Mouse (Mus musculus): ENCODE measurements at regions not wholly inside any gene's neighbourhood (a gene's known extent, or its start where the extent isn't known, plus 50 kb on each side); places are given as distances from the start of the nearest gene placed in this dataset.

DNA sequence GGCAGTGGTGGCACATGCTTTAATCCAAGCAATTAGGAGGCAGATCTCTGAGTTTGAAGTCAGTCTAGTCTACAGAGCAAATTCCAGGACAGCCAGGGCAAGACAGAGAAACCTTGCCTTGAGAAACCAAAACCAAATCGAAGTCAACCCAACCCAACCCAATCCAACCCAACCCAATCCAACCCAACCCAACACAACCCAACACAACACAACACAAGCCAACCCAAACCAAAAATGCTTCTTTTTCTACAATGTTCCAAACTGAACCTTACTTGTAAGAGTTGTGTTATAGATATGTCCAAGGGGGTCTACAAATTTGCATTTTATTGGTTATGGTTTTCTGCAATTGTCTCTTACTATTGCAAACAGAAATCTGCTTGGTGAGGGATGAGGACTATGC lies 52.8 kb upstream of the Chodl start:
- H3K4me1 ChIP-seq (ENCODE audit: control insufficient read depth, insufficient read depth, low read depth, low read length), result no peaks in the 10 kb centered on the region
- 91% methylated on average over 1 of the region's 1 CpGs for WGBS
- H3K4me2 ChIP-seq (ENCODE audit: low read length), result no peak overlapping the region
- no peaks in the 10 kb centered on the region for H3K9me3 ChIP-seq (ENCODE audit: control insufficient read depth, low read length)
- no peak overlapping the region for H3K4me3 ChIP-seq (ENCODE audit: low read length)
- no peak for ATAC-seq
- H3K27me3 ChIP-seq (replicated peaks; ENCODE audit: control insufficient read depth, insufficient read depth, low read length), result no peaks in the 10 kb centered on the region
- no peak overlapping the region for H3K9ac ChIP-seq (ENCODE audit: low read depth, low read length)
- H3K36me3 ChIP-seq (ENCODE audit: control insufficient read depth, insufficient read depth, low read length), result no peaks in the 10 kb centered on the region
- no peak overlapping the region for H3K27ac ChIP-seq (ENCODE audit: low read depth, low read length)

DNA sequence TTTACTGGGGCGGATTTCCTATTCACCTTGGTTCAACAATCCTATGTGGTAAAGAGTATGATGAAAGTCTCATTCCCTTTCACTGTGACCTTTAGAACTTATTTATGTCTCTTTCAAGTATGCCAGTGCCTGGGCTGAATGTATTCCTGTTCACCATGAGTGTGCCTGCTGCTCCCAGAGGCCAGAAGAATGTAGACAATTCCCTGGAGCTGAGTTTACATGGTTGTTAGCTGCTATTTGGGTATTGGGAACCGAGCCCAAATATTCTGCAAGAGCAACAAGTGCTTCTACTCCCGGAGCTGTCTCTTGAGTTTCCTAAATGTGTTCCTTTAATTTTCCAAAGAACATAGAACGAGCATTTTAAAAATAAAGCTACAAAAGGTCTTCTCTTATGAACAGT lies 71.7 kb upstream of the Chodl start:
- Histone ChIP-seq H3K36me3 (ENCODE audit: control insufficient read depth, insufficient read depth, low read length) (no peaks in the 10 kb centered on the region), H3K4me3 (ENCODE audit: low read length) (no peak overlapping the region), H3K27ac (ENCODE audit: low read depth, low read length) (no peak overlapping the region), H3K9ac (ENCODE audit: low read depth, low read length) (no peak overlapping the region), H3K4me1 (ENCODE audit: control insufficient read depth, insufficient read depth, low read depth, low read length) (no peaks in the 10 kb centered on the region), H3K9me3 (ENCODE audit: control insufficient read depth, low read length) (no peaks in the 10 kb centered on the region), H3K27me3 (replicated peaks; ENCODE audit: control insufficient read depth, insufficient read depth, low read length) (no peaks in the 10 kb centered on the region), H3K4me2 (ENCODE audit: low read length) (no peak overlapping the region)
- ATAC-seq, result no peak
- 76% methylated on average over 4 of the region's 4 CpGs for WGBS

DNA sequence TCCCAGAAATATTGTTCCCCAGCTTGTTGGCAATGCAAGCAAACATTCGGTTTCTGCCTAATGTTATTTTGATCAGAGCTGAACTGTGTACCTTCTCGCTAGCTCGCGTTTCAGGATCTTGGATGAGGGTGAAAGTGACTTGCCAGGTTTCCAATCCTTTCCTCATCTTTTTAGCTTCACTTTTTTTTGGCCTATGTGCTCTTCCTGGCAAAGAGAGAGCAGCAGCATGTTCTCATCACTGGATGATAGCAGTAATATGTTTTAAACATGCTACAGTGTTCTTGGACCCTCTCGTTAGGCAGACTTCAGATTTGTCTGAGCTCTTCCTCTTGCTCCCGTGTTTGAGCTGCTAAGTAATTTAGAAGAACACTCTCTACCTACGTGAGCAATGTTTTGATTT lies 99.8 kb upstream of the Chodl start:
- H3K4me1 ChIP-seq (ENCODE audit: control insufficient read depth, insufficient read depth, low read depth, low read length), result no peaks in the 10 kb centered on the region
- no peaks in the 10 kb centered on the region for H3K36me3 ChIP-seq (ENCODE audit: control insufficient read depth, insufficient read depth, low read length)
- no peak for ATAC-seq
- H3K27me3 ChIP-seq (replicated peaks; ENCODE audit: control insufficient read depth, insufficient read depth, low read length), result no peaks in the 10 kb centered on the region
- no peaks in the 10 kb centered on the region for H3K9me3 ChIP-seq (ENCODE audit: control insufficient read depth, low read length)
- WGBS, result 82% methylated on average over 7 of the region's 7 CpGs
- no peak overlapping the region for H3K4me3 ChIP-seq (ENCODE audit: low read length)
- H3K27ac ChIP-seq (ENCODE audit: low read depth, low read length), result no peak overlapping the region
- no peak overlapping the region for H3K4me2 ChIP-seq (ENCODE audit: low read length)
- no peak overlapping the region for H3K9ac ChIP-seq (ENCODE audit: low read depth, low read length)

DNA sequence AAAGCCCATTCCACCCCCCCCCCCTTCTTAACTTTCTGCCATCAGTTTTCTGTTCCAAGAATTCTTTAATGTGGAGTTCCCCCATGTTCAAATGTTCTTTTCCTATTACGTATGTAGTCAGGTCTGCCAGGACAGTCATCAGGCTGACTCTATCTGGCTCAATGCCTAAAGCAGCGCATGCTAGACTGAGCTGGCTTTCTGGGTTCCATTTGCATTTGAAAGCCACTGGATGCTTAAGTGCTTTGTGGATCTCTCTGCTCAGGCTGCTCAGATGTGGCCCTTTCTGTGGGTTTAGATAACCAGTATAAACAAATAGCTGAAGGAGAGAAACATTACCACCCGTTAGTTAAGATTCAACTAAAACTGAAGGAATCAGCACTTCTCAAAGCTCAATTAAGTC lies 103.0 kb upstream of the Chodl start:
- ATAC-seq, result peak; percentile 97
- H3K27me3 ChIP-seq (replicated peaks; ENCODE audit: control insufficient read depth, insufficient read depth, low read length), result no peaks in the 10 kb centered on the region
- 12% methylated on average over 3 of the region's 3 CpGs for WGBS

DNA sequence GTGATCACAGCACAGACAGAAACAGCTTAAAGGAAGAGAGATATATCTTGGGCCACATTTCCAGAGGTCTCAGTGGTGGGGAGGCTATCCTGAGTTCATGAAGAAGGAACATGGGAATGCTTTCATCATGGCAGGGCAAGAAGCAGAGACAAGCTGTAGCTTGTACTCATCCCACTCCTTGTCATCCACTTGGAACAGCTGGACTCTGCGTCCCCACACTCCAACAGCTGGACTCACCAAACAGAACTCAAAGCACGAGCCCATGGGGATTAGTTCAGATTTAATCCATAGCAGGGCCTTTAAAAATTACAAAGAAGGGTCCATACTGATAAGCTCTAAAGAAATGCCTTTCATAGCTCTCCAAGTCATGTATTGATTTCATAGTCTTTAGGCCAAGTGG lies 140.7 kb upstream of the Chodl start:
- Histone ChIP-seq H3K4me3 (ENCODE audit: low read length) (no peak overlapping the region), H3K9ac (ENCODE audit: low read depth, low read length) (no peak overlapping the region), H3K4me2 (ENCODE audit: low read length) (no peak overlapping the region), H3K27me3 (replicated peaks; ENCODE audit: control insufficient read depth, insufficient read depth, low read length) (no peaks in the 10 kb centered on the region), H3K9me3 (ENCODE audit: control insufficient read depth, low read length) (no peaks in the 10 kb centered on the region), H3K4me1 (ENCODE audit: control insufficient read depth, insufficient read depth, low read depth, low read length) (no peaks in the 10 kb centered on the region), H3K36me3 (ENCODE audit: control insufficient read depth, insufficient read depth, low read length) (no peaks in the 10 kb centered on the region), H3K27ac (ENCODE audit: low read depth, low read length) (no peak overlapping the region)
- WGBS, result 72% methylated on average over 2 of the region's 2 CpGs
- no peak for ATAC-seq

More for the DNA sequence above, 103.0 kb upstream of the Chodl start:
- no peaks in the 10 kb centered on the region for H3K36me3 ChIP-seq (ENCODE audit: control insufficient read depth, insufficient read depth, low read length)
- H3K9me3 ChIP-seq (ENCODE audit: control insufficient read depth, low read length), result no peaks in the 10 kb centered on the region
- H3K4me1 ChIP-seq (ENCODE audit: control insufficient read depth, insufficient read depth, low read depth, low read length), result no peaks in the 10 kb centered on the region
- no peak overlapping the region for H3K4me2 ChIP-seq (ENCODE audit: low read length)
- no peak overlapping the region for H3K27ac ChIP-seq (ENCODE audit: low read depth, low read length)
- H3K9ac ChIP-seq (ENCODE audit: low read depth, low read length), result no peak overlapping the region
- H3K4me3 ChIP-seq (ENCODE audit: low read length), result no peak overlapping the region

DNA sequence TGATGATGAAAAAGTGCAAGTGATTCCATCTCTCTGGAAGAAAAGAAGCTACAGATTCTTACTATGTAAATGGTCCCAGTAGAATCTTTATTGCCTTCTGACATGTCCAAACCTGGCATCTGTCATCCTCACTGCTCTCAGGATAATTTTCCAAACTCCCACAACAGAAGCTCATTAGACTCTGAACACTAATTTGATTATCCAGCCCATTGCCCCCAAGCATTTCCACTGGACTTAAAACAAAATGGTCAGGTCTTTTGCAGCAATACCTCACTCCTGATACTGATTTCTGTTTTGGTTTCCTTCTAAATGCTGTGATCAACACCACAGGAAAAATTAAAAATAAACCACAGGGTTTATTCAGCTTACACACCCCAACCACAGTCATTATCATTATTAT lies 171.5 kb upstream of the Chodl start:
- Histone ChIP-seq H3K4me3 (ENCODE audit: low read length) (no peak overlapping the region), H3K9me3 (ENCODE audit: control insufficient read depth, low read length) (no peaks in the 10 kb centered on the region), H3K36me3 (ENCODE audit: control insufficient read depth, insufficient read depth, low read length) (no peaks in the 10 kb centered on the region), H3K4me1 (ENCODE audit: control insufficient read depth, insufficient read depth, low read depth, low read length) (no peaks in the 10 kb centered on the region), H3K4me2 (ENCODE audit: low read length) (no peak overlapping the region), H3K9ac (ENCODE audit: low read depth, low read length) (no peak overlapping the region), H3K27me3 (replicated peaks; ENCODE audit: control insufficient read depth, insufficient read depth, low read length) (no peaks in the 10 kb centered on the region), H3K27ac (ENCODE audit: low read depth, low read length) (no peak overlapping the region)
- ATAC-seq, result no peak

DNA sequence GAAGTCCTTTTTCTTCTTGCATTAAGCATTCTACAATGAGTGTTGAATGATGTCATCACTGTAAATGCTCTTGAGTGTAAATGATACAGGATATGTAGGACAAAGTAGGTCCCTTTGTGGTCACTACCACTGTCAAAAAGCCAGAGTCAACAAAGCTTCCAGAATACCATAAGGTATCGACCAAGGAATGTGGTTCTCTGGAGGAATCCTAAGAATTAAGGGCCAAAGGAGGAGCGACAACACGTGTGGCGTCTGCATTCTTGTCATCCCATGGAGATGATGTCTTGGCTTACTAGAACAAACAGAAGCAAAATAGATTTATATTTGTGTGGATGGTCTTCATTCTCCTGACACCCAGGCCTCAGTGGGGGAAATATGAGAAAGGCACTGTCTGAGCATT lies 161.4 kb upstream of the D16Ertd472e start:
- 85% methylated on average over 4 of the region's 4 CpGs for WGBS
- Histone ChIP-seq H3K9ac (ENCODE audit: low read depth, low read length) (no peak overlapping the region), H3K27ac (ENCODE audit: low read depth, low read length) (no peak overlapping the region), H3K36me3 (ENCODE audit: control insufficient read depth, insufficient read depth, low read length) (no peaks in the 10 kb centered on the region), H3K27me3 (replicated peaks; ENCODE audit: control insufficient read depth, insufficient read depth, low read length) (no peaks in the 10 kb centered on the region), H3K4me2 (ENCODE audit: low read length) (no peak overlapping the region), H3K9me3 (ENCODE audit: control insufficient read depth, low read length) (no peaks in the 10 kb centered on the region), H3K4me1 (ENCODE audit: control insufficient read depth, insufficient read depth, low read depth, low read length) (no peaks in the 10 kb centered on the region), H3K4me3 (ENCODE audit: low read length) (no peak overlapping the region)
- ATAC-seq, result no peak

DNA sequence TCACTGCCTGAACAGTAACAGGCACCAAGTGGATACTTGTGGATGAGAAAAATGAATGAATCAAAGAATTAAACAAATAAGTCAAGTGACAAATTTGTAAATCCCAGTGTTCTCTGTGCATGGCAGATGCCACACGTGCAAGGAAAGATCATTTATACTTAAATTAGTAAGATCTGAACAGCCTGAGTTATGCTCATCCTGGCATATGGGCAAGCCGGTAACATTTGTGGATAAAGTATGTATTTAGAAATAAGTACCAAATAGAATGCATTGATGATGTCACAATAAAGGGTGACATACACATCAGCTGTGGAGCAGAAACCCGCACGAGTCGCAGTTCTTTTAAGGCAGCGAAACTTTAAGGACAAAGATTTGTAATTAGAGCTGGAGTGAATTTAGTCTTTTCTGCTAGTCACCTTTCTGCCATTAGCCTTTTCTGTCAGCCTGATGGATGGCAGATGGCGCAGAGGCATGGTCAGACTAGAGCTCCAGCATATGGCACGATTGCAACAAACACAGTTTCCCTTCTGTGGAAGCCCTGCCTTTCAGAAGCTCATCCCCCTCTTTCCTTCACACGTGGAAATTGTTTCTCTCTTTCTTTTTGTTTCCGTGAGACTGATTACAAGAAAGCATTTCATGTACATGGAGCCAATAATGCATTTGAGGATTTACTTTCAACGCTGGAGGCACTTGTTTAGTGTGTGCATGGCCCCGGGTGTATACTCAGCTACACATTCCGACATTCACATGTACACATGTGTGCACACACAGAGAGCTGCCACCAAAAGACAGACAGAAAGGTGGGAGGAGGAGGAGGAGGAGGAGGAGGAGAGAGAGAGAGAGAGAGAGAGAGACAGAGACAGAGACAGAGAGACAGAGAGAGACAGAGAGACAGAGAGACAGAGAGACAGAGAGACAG lies 154.3 kb upstream of the D16Ertd472e start:
- no peak overlapping the region for H3K4me3 ChIP-seq (ENCODE audit: low read length)
- H3K9ac ChIP-seq (ENCODE audit: low read depth, low read length), result no peak overlapping the region
- no peaks in the 10 kb centered on the region for H3K27me3 ChIP-seq (replicated peaks; ENCODE audit: control insufficient read depth, insufficient read depth, low read length)
- ATAC-seq, result no peak
- no peak overlapping the region for H3K4me2 ChIP-seq (ENCODE audit: low read length)
- H3K9me3 ChIP-seq (ENCODE audit: control insufficient read depth, low read length), result no peaks in the 10 kb centered on the region
- 72% methylated on average over 13 of the region's 13 CpGs for WGBS
- no peaks in the 10 kb centered on the region for H3K4me1 ChIP-seq (ENCODE audit: control insufficient read depth, insufficient read depth, low read depth, low read length)
- no peaks in the 10 kb centered on the region for H3K36me3 ChIP-seq (ENCODE audit: control insufficient read depth, insufficient read depth, low read length)
- H3K27ac ChIP-seq (ENCODE audit: low read depth, low read length), result no peak overlapping the region

DNA sequence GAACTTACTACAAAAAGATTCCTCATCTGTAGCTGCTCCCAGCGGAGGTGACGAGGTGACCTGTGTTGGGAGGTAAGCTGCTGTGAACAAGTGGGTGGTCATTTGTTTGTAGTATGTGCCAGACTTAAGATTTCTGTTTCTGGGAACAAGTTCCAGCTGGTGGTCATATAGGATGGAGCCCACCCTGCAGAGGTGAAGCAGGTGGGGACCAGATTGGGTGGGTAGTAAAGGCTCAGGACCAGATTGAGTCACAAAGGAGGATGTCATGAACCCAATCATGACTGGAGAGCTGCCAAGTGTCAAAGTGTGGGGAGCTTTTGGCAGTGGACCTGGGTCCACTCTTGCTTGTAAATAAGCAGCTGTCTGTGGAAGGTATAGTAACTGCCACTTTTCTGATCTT lies 149.0 kb upstream of the D16Ertd472e start:
- H3K27me3 ChIP-seq (replicated peaks; ENCODE audit: control insufficient read depth, insufficient read depth, low read length), result no peaks in the 10 kb centered on the region
- no peaks in the 10 kb centered on the region for H3K36me3 ChIP-seq (ENCODE audit: control insufficient read depth, insufficient read depth, low read length)
- no peak overlapping the region for H3K4me3 ChIP-seq (ENCODE audit: low read length)
- no peak overlapping the region for H3K9ac ChIP-seq (ENCODE audit: low read depth, low read length)
- no peaks in the 10 kb centered on the region for H3K9me3 ChIP-seq (ENCODE audit: control insufficient read depth, low read length)
- no peak overlapping the region for H3K4me2 ChIP-seq (ENCODE audit: low read length)
- ATAC-seq, result 0 out of 2 replicates have a peak, but pooled peaks have one; percentile 30
- H3K27ac ChIP-seq (ENCODE audit: low read depth, low read length), result no peak overlapping the region
- H3K4me1 ChIP-seq (ENCODE audit: control insufficient read depth, insufficient read depth, low read depth, low read length), result no peaks in the 10 kb centered on the region
- 92% methylated on average over 2 of the region's 2 CpGs for WGBS

Data from hindbrain, embryonic 16.5 days (tissue).